Mouse (Mus musculus): ENCODE data around the gene Tmem240. TPM values are rescaled to one million over a fixed set of nuclear protein-coding genes. Genes with fewer than 3 reads are reported as not detected.

The Tmem240 gene
- polyA plus RNA-seq, 1 experiment from 2014 or later, result 1.3 TPM

GRCm38 (mm10) chr4:155704721-155705591, 29.6 kb upstream of the Tmem240 start, which contains the start of gene Ssu72:
Gene Ssu72 (plus strand): TSS chr4:155704800.
- peak; percentile 94 for ATAC-seq (ENCODE audit: insufficient number of reproducible peaks, low FRiP score, low TSS enrichment, low read depth)
- no peaks in the 10 kb centered on the region for H3K9me3 ChIP-seq
- peaks cover 7% of the 10 kb centered on the region; the same call in 1 of the 2 replicates for H3K4me1 ChIP-seq
- H3K27me3 ChIP-seq, result no peaks in the 10 kb centered on the region
- H3K9ac ChIP-seq, result peak within 1 kb of the TSS; percentile 91
- peak within 1 kb of the TSS; percentile 99 for H3K27ac ChIP-seq
- H3K36me3 ChIP-seq, result no peaks in the 10 kb centered on the region
- peak within 1 kb of the TSS; percentile 95 for H3K4me3 ChIP-seq
- H3K4me2 ChIP-seq, result peak within 1 kb of the TSS; percentile 76
- WGBS, result under 1% methylated on average over 83 of the region's 83 CpGs

GRCm38 (mm10) chr4:155705592-155705929, 29.0 kb upstream of the Tmem240 start:
- no peak for ATAC-seq (ENCODE audit: insufficient number of reproducible peaks, low FRiP score, low TSS enrichment, low read depth)
- under 1% methylated on average over 19 of the region's 19 CpGs for WGBS

GRCm38 (mm10) chr4:155708582-155708981, 26.0 kb upstream of the Tmem240 start:
- H3K9ac ChIP-seq, result no peak overlapping the region
- H3K4me1 ChIP-seq, result peaks cover 10% of the 10 kb centered on the region; the same call in 1 of the 2 replicates
- H3K27me3 ChIP-seq, result no peaks in the 10 kb centered on the region
- H3K4me2 ChIP-seq, result no peak overlapping the region
- H3K27ac ChIP-seq, result no peak overlapping the region
- no peak overlapping the region for H3K4me3 ChIP-seq
- H3K9me3 ChIP-seq, result no peaks in the 10 kb centered on the region
- ATAC-seq (ENCODE audit: insufficient number of reproducible peaks, low FRiP score, low TSS enrichment, low read depth), result no peak
- H3K36me3 ChIP-seq, result no peaks in the 10 kb centered on the region
- WGBS, result 76% methylated on average over 2 of the region's 2 CpGs

More at GRCm38 (mm10) chr4:155705592-155705929, 29.0 kb upstream of the Tmem240 start:
- no peaks in the 10 kb centered on the region for H3K27me3 ChIP-seq
- H3K36me3 ChIP-seq, result no peaks in the 10 kb centered on the region
- peak overlapping the region; percentile 91 for H3K9ac ChIP-seq
- peak overlapping the region; percentile 95 for H3K4me3 ChIP-seq
- no peaks in the 10 kb centered on the region for H3K9me3 ChIP-seq
- peak overlapping the region; percentile 76 for H3K4me2 ChIP-seq
- H3K27ac ChIP-seq, result peak overlapping the region; percentile 99
- H3K4me1 ChIP-seq, result peaks cover 10% of the 10 kb centered on the region; the same call in 1 of the 2 replicates

GRCm38 (mm10) chr4:155708988-155709387, 25.6 kb upstream of the Tmem240 start:
- H3K36me3 ChIP-seq, result no peaks in the 10 kb centered on the region
- H3K4me3 ChIP-seq, result no peak overlapping the region
- H3K4me1 ChIP-seq, result peaks cover 10% of the 10 kb centered on the region; the same call in 1 of the 2 replicates
- no peak overlapping the region for H3K9ac ChIP-seq
- no peaks in the 10 kb centered on the region for H3K9me3 ChIP-seq
- no peak overlapping the region for H3K27ac ChIP-seq
- no peak for ATAC-seq (ENCODE audit: insufficient number of reproducible peaks, low FRiP score, low TSS enrichment, low read depth)
- no peak overlapping the region for H3K4me2 ChIP-seq
- H3K27me3 ChIP-seq, result no peaks in the 10 kb centered on the region

- 46% methylated on average over 6 of the region's 6 CpGs for WGBS
- Histone ChIP-seq H3K9me3 (no peaks in the 10 kb centered on the region), H3K4me2 (no peak overlapping the region), H3K27me3 (no peaks in the 10 kb centered on the region), H3K27ac (peak overlapping the region; percentile 59), H3K4me1 (peaks cover 10% of the 10 kb centered on the region; the same call in 1 of the 2 replicates), H3K9ac (no peak overlapping the region), H3K36me3 (peaks cover 9% of the 10 kb centered on the region), H3K4me3 (no peak overlapping the region)
- ATAC-seq (ENCODE audit: insufficient number of reproducible peaks, low FRiP score, low TSS enrichment, low read depth), result no peak
Observed at GRCm38 (mm10) chr4:155710521-155711252, 23.9 kb upstream of the Tmem240 start.

GRCm38 (mm10) chr4:155721668-155722083, 12.9 kb upstream of the Tmem240 start:
- Histone ChIP-seq H3K4me3 (no peak overlapping the region), H3K9me3 (no peaks in the 10 kb centered on the region), H3K4me1 (no peaks in the 10 kb centered on the region), H3K27ac (no peak overlapping the region), H3K27me3 (no peaks in the 10 kb centered on the region), H3K36me3 (peaks cover 26% of the 10 kb centered on the region), H3K4me2 (no peak overlapping the region), H3K9ac (no peak overlapping the region)
- ATAC-seq (ENCODE audit: insufficient number of reproducible peaks, low FRiP score, low TSS enrichment, low read depth), result no peak
- WGBS, result 54% methylated on average over 4 of the region's 4 CpGs

GRCm38 (mm10) chr4:155727993-155728392, 6.6 kb upstream of the Tmem240 start:
- Histone ChIP-seq H3K27me3 (no peaks in the 10 kb centered on the region), H3K27ac (no peak overlapping the region), H3K36me3 (peaks cover 26% of the 10 kb centered on the region), H3K4me3 (no peak overlapping the region), H3K9me3 (no peaks in the 10 kb centered on the region), H3K9ac (no peak overlapping the region), H3K4me2 (no peak overlapping the region), H3K4me1 (no peaks in the 10 kb centered on the region)
- ATAC-seq (ENCODE audit: insufficient number of reproducible peaks, low FRiP score, low TSS enrichment, low read depth), result no peak
- 74% methylated on average over 2 of the region's 2 CpGs for WGBS

GRCm38 (mm10) chr4:155733267-155733666, 1.3 kb upstream of the Tmem240 start:
- H3K4me1 ChIP-seq, result peaks cover 25% of the 10 kb centered on the region
- peaks cover 22% of the 10 kb centered on the region for H3K36me3 ChIP-seq
- no peak overlapping the region for H3K9ac ChIP-seq
- H3K4me2 ChIP-seq, result no peak overlapping the region
- ATAC-seq (ENCODE audit: insufficient number of reproducible peaks, low FRiP score, low TSS enrichment, low read depth), result no peak
- no peaks in the 10 kb centered on the region for H3K27me3 ChIP-seq
- no peak overlapping the region for H3K4me3 ChIP-seq
- H3K27ac ChIP-seq, result no peak overlapping the region
- WGBS, result 86% methylated on average over 10 of the region's 10 CpGs
- H3K9me3 ChIP-seq, result no peaks in the 10 kb centered on the region

- H3K4me1 ChIP-seq, result peaks cover 25% of the 10 kb centered on the region
- peak overlapping the region; percentile 81 for H3K9ac ChIP-seq
- H3K4me3 ChIP-seq, result peak overlapping the region; percentile 94
- H3K9me3 ChIP-seq, result no peaks in the 10 kb centered on the region
- H3K4me2 ChIP-seq, result peak overlapping the region; percentile 89
- WGBS, result under 1% methylated on average over 61 of the region's 79 CpGs
- peaks cover 29% of the 10 kb centered on the region for H3K36me3 ChIP-seq
- peak; percentile 68 for ATAC-seq (ENCODE audit: insufficient number of reproducible peaks, low FRiP score, low TSS enrichment, low read depth)
- peak overlapping the region; percentile 94 for H3K27ac ChIP-seq
- no peaks in the 10 kb centered on the region for H3K27me3 ChIP-seq
Observed at GRCm38 (mm10) chr4:155734951-155735702, 527 bp downstream of the Tmem240 start.

GRCm38 (mm10) chr4:155735788-155736187, 1.2 kb downstream of the Tmem240 start:
- Histone ChIP-seq H3K4me1 (peaks cover 25% of the 10 kb centered on the region), H3K4me3 (peak overlapping the region; percentile 94), H3K27me3 (no peaks in the 10 kb centered on the region), H3K9ac (peak overlapping the region; percentile 81), H3K4me2 (peak overlapping the region; percentile 89), H3K36me3 (peaks cover 33% of the 10 kb centered on the region), H3K27ac (peak overlapping the region; percentile 94), H3K9me3 (no peaks in the 10 kb centered on the region)
- ATAC-seq (ENCODE audit: insufficient number of reproducible peaks, low FRiP score, low TSS enrichment, low read depth), result no peak
- WGBS, result 64% methylated on average over 5 of the region's 5 CpGs

GRCm38 (mm10) chr4:155736421-155736820, 1.8 kb downstream of the Tmem240 start:
- no peak overlapping the region for H3K9ac ChIP-seq
- H3K36me3 ChIP-seq, result peaks cover 33% of the 10 kb centered on the region
- H3K27ac ChIP-seq, result no peak overlapping the region
- no peaks in the 10 kb centered on the region for H3K27me3 ChIP-seq
- peaks cover 25% of the 10 kb centered on the region for H3K4me1 ChIP-seq
- no peaks in the 10 kb centered on the region for H3K9me3 ChIP-seq
- H3K4me3 ChIP-seq, result peak overlapping the region; percentile 94; the same call in 1 of the 2 replicates
- 90% methylated on average over 5 of the region's 5 CpGs for WGBS
- H3K4me2 ChIP-seq, result no peak overlapping the region
- ATAC-seq (ENCODE audit: insufficient number of reproducible peaks, low FRiP score, low TSS enrichment, low read depth), result no peak
